Mouse (Mus musculus): ENCODE measurements around the gene Actrt2.

The Actrt2 gene

DNA sequence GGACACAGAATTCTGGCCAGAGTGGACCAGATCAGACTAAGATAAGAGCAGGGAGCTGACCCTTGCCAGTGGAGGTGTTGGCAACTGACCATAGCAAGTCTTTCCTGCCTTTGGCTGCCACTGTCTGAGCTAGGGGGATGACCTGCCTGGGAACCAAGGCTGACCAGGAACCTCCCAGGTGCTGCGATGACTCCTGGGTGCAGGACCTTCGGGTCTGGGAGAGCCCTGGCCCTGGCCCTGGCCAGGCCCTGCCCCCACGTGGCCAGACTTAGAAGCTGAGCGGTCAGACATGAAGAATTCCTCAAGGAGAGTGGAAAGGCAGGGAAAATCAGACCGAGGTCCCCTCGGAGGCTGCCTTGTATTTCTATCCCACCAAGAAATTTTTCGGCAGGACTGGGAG lies 28.5 kb downstream of the Actrt2 start:
- intact Hi-C loops (cut with DNase I): no loop called here

- intact Hi-C loops (cut with DNase I): no loop called here
These were observed 29.3 kb downstream of the Actrt2 start for GRCm38 (mm10) chr4:154638320-154638886.

DNA sequence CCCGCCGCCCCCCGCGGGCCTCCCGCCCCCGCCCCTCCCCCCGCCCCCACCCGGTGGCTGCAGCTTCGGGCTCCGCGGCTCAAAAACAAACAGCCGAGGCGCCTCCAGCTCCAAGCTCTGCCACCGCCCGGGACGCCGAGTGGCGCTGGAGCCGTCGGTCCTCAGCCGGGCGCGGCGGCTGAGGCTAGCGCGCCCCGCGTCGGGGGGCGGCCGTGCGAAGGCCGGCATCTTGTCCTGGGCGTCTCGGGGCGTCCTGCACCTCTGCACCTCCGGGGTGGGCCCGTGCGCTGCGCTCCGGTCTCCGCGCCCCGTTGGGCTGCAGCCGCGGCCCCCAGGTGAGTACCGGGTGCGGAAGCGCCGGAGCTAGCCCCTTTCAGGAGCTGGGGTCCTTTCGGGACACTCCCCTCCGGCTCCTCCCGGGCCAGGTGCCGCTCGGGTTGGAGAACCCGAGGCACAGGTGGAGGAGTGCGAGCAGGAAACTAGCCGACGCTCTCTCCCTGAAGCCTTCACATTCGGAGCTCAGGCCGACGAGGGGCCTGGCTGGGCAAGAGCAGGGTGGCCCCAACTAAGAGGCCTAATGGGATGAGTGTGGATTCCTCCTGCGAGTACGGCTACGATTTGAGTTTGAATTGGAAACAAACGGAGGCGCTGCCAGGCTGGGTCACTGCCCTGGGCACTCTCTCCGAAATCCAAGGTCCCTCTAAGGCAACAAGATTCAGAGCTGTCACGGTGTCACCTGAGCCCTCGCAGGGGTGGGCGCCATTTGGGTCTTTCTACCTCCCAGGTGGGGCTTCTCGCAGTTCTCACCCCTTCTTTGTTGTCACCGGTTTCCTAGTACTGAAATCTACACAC lies 30.0 kb downstream of the Actrt2 start:
- intact Hi-C loops (cut with DNase I): no loop called here

GRCm38 (mm10) chr4:154636721-154637311 lies 30.9 kb downstream of the Actrt2 start, which contains the start of gene Prdm16:
Prdm16 (minus strand) TSS chr4:154636873.
- intact Hi-C loops (cut with DNase I): no loop called here

DNA sequence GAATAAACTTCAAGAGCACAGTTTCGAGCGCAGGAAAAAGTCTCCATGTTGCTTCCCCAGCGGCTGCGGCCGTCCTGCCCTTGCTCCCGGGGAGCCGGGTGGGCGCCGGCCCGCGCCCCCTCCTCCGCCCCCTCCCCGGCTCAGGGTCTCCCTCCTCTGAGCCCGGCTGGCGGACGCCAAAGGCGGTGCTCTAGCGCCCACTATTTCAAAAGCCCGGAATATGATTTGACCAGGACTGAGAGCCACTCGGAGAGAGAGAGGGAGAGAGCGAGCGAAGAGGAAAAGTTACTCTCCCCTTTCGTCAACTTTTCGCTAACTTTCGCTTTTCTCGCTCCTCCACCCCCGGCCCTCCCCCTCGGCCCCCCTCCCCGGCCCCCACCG lies 31.6 kb downstream of the Actrt2 start:
- intact Hi-C loops (cut with DNase I): no loop called here

GRCm38 (mm10) chr4:154635241-154636052 lies 32.2 kb downstream of the Actrt2 start:
- intact Hi-C loops (cut with DNase I): no loop called here

- intact Hi-C loops (cut with DNase I): no loop called here
These were observed 33.0 kb downstream of the Actrt2 start for GRCm38 (mm10) chr4:154634470-154635240.

GRCm38 (mm10) chr4:154634001-154634400 lies 33.7 kb downstream of the Actrt2 start:
- intact Hi-C loops (cut with DNase I): no loop called here

DNA sequence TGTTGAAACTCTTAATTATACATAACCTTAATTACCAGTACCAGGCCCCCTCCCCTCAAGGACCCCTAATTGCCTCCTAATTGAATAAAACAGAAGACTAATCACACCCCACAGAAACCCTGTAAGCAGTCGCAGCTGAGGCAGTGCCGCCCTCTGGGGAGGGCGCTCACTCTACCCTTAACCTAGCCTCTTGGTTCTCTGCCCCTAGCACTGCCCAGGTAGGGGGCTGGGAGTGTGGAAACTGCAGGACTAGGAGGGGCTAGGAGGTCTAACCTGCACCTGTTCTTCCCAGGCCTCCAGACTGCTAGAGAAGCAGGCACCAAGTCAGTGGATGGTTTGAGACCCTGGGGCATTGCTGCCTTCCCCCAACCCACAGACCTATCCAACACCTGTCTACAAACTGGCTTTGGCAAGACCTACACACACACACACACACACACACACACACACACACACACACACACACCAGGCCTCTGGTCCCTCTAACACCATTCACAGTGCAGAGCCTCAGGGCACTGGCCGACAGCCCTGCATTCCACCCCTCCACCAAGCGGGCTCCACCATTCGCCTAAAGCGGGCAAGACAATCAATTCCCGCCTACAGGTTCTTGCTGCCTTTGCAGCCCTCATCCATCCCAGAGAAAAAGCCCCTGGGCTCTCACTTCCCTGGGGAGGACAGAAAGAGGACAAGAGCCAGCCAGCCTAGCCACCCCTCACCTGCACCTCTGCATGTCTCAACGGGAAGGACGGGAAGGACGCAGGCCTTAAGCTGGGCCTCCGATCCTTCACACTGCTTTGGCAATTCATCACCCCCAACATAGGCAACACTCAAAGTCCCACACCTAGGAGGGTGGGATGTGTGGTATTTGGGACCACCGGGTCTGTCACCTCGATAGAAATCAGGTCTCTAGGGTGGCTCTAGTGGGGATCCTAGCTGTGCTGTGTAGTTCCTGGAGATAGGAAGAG lies 34.6 kb downstream of the Actrt2 start:
- intact Hi-C loops (cut with DNase I): no loop called here

DNA sequence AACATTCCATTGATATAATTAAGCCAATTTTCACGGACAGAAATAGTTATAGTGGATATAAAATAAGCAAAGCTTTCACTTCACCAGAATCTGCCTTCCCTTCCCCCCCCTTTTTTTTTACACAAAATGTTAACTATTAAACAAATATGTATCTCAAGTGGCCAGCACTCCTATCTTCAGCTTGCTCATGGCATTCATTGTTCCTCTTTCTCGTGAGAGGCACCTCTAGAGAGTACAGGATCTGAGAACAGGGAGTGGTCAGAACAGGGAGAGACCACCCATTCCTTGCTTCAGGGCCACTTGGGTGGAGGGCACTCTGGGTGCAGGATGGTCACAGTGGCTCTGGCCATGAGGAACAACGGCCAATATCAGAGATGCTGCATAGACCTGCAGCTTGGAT lies 36.9 kb downstream of the Actrt2 start:
- intact Hi-C loops (cut with DNase I): no loop called here

DNA sequence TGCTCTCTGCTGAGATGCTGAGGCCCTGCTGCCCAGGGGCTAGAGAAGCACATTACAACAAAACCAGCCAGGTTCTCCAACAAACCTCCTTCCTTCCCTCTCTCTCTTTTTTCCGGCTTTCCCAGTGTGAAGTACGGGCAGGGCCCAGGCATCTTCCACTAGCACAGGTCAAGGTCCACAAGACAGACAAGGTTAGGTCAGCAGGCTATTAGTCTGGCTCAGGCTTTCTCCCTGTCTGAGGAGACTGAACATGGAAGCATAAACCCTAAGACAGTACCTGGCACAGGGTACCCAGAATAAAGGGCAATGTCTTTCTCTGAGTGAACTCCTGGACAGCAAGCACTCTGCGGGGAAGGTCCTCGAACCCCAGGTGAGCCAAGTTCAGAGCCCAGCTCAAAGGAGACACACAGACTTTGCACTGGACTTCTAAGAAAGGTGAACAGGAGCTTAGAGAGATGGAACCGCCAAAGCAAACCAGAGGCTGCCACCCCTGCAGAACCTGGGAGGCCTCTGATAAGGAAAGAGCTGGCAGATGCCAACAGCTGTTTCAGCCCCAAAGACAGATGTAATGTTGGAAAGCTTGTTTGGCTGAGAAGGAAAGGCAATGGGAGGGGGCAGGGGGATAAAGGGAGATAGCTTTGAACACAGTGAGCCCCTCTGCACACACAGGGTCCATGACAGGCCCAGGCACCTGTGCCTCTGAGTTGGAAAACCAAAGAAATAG lies 40.1 kb downstream of the Actrt2 start:
- intact Hi-C loops (cut with DNase I): no loop called here

DNA sequence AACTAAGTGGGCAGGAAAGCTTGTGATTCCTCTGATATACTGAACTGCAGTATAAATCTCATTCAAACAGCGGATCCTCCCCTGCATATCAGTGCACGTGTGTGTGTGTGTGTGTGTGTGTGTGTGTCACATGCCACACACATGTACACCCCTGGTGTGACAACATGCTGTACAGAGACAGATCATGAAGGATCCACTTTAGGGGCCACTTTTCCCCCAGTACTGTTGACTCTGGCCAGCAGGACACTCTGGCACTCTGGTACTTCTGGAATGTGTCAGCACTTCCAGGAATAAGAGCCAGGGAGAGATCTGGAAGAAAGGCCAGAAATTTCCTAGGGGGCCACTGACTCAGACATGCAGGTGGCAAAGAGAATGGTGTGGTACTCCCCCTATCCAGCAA lies 41.4 kb downstream of the Actrt2 start:
- intact Hi-C loops (cut with DNase I): no loop called here

- intact Hi-C loops (cut with DNase I): no loop called here
These were observed 42.0 kb downstream of the Actrt2 start for GRCm38 (mm10) chr4:154625710-154626109.

GRCm38 (mm10) chr4:154623241-154623640 lies 44.4 kb downstream of the Actrt2 start:
- intact Hi-C loops (cut with DNase I): no loop called here

DNA sequence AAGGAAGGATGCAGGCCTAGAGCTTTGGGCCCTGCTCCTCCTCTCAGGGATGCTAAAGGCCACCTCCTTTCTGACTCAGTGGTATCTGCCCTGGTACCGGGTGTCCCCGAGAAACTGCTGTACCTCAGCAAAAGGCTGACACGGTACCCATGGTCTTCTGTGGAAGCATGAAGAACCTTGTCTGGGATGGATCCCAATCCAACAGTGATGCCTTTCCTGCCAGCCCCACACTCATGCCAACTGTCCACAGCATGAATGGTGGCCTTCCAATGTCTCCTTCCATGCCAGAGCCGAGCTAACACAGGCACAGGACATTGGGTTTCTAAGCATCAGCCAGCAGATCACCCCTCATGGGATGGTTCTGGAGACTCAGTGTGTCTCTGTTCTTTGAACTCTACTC lies 45.1 kb downstream of the Actrt2 start:
- intact Hi-C loops (cut with DNase I): no loop called here

All from adrenal gland (tissue).